Mouse (Mus musculus) erythroblast, embryonic 14.5 days (primary cell): ENCODE data around the gene Idh3g.

ENCODE experiments used
- GATA1 ChIP-seq: IDR thresholded peaks from 2 replicates; pipeline ENCODE4 v1.6.1; 2012; ENCODE audit warnings: low read length, inconsistent platforms, mixed read lengths
- TAL1 ChIP-seq: IDR thresholded peaks from 3 replicates; pipeline ENCODE4 v1.6.1; 2012; ENCODE audit warnings: low read length, inconsistent platforms, mixed read lengths

GRCm38 (mm10) chrX:73824185-73825151, 37.8 kb upstream of the Idh3g start, which contains the start of gene Pdzd4:
- TF ChIP-seq TAL1: no peak
- no peak for TF ChIP-seq GATA1
